33 mouse cellular contexts compared by ENCODE assay signal in genomic region chr11:89269809-89270361, GRCm38 (mm10). TPM values are rescaled to one million over a fixed set of nuclear protein-coding genes. Genes with fewer than 3 reads are reported as not detected.
DNase-seq lines count a peak whose midpoint lies in the region; ATAC-seq and TF ChIP-seq lines count a peak whose summit lies in the region.
"Had no signal": no experiment of that assay in that cellular context is flagged by ENCODE, and none has a peak within 500 bp of the region (broad histone marks: within the 10 kb centered on the region; RNA-seq: fewer than 3 reads in every experiment).

No protein-coding gene starts in this region.

- ATAC-seq in forebrain, embryonic 13.5 days, result no peak
- ATAC-seq: intestine, postnatal 0 days; midbrain, embryonic 13.5 days; Patski had no signal

- TF ChIP-seq CTCF in left cerebral cortex, adult 2 months (IDR thresholded peaks at IDR 0.05), result no peak

- no peak overlapping the region for H3K9ac ChIP-seq in forebrain, embryonic 13.5 days
- H3K9ac ChIP-seq: embryonic facial prominence, embryonic 15.5 days; forebrain, embryonic 12.5 days; heart, embryonic 12.5 days; hindbrain, embryonic 13.5 days; limb, embryonic 15.5 days; liver, embryonic 14.5 days; midbrain, embryonic 13.5 days had no signal

- H3K4me2 ChIP-seq in forebrain, embryonic 13.5 days, result no peak overlapping the region
- H3K4me2 ChIP-seq: embryonic facial prominence, embryonic 15.5 days; forebrain, embryonic 12.5 days; heart, embryonic 12.5 days; hindbrain, embryonic 13.5 days; limb, embryonic 15.5 days; midbrain, embryonic 13.5 days had no signal

- no peaks in the 10 kb centered on the region for H3K9me3 ChIP-seq in forebrain, embryonic 13.5 days (replicated peaks)
- H3K9me3 ChIP-seq: embryonic facial prominence, embryonic 15.5 days; forebrain, embryonic 12.5 days; heart, embryonic 12.5 days; limb, embryonic 15.5 days had no signal

- intact Hi-C loops in left cerebral cortex, adult 2 months (cut with DNase I), result no loop called here

- H3K27ac ChIP-seq in left cerebral cortex, adult 2 months, result no peak overlapping the region
- no peak overlapping the region for H3K27ac ChIP-seq in forebrain, embryonic 13.5 days
- H3K27ac ChIP-seq: embryonic facial prominence, embryonic 15.5 days; forebrain, embryonic 12.5 days; heart, adult 2 months; hindbrain, embryonic 13.5 days; limb, embryonic 15.5 days; liver, embryonic 14.5 days; macrophage; midbrain, embryonic 13.5 days had no signal

- H3K27me3 ChIP-seq in forebrain, embryonic 13.5 days, result no peaks in the 10 kb centered on the region
- H3K27me3 ChIP-seq: embryonic facial prominence, embryonic 15.5 days; forebrain, embryonic 12.5 days; heart, embryonic 12.5 days; hindbrain, embryonic 13.5 days; limb, embryonic 15.5 days; midbrain, embryonic 13.5 days; Patski had no signal

- no peaks in the 10 kb centered on the region for H3K36me3 ChIP-seq in forebrain, embryonic 13.5 days (ENCODE audit: poor library complexity, severe bottlenecking)
- H3K36me3 ChIP-seq: embryonic facial prominence, embryonic 15.5 days; forebrain, embryonic 12.5 days; heart, embryonic 12.5 days; hindbrain, embryonic 13.5 days; limb, embryonic 15.5 days; midbrain, embryonic 13.5 days had no signal

- whole genome bisulfite sequencing in forebrain, embryonic 13.5 days, result 86% methylated on average over 13 of the region's 13 CpGs

- peak; percentile 6 for DNase-seq in left cerebral cortex, adult 11 months (ENCODE audit: low spot score)
- no peak for DNase-seq in left cerebral cortex, adult 2 months (ENCODE audit: extremely low spot score in 1 of 2, low spot score in 2 of 2)
- peak; percentile 2 for DNase-seq in right cerebral cortex, adult 18-20 months
- DNase-seq in right cerebral cortex, postnatal 14 days, result no peak
- peak; percentile 5 to 7 for DNase-seq in right cerebral cortex, adult 2 months (ENCODE audit: low spot score in 2 of 2)
- no peak for DNase-seq in adrenal gland, postnatal 4 days (ENCODE audit: low spot score in 2 of 2)
- DNase-seq: adrenal gland, postnatal 14 days; cerebellum, adult 8-10 months; cerebellum, postnatal 25 days; heart, adult 2 months; heart, postnatal 4 days; kidney, adult 9 months; kidney, postnatal 14 days; layer of hippocampus, adult 9-11 months; lung, adult 2 months; lung, postnatal 10 days; thymus, postnatal 4 days had no signal

- H3K4me3 ChIP-seq in left cerebral cortex, adult 2 months, result no peak overlapping the region
- no peak overlapping the region for H3K4me3 ChIP-seq in forebrain, embryonic 13.5 days
- H3K4me3 ChIP-seq: embryonic facial prominence, embryonic 15.5 days; forebrain, embryonic 12.5 days; heart, adult 2 months; heart, embryonic 12.5 days; hindbrain, embryonic 13.5 days; limb, embryonic 15.5 days; midbrain, embryonic 13.5 days had no signal

- 0 out of 2 replicates have a peak, but pooled peaks cover 5% of the 10 kb centered on the region for H3K4me1 ChIP-seq in forebrain, embryonic 13.5 days
- H3K4me1 ChIP-seq: forebrain, embryonic 12.5 days; hindbrain, embryonic 13.5 days; midbrain, embryonic 13.5 days had no signal

RNA-seq across cellular contexts. Expression of gene Nog, which starts 32.2 kb away (rescaled TPM):
- 10 to 100 TPM; 14.0 to 14.6 TPM for total RNA-seq in left cerebral cortex, adult 2 months (2021)
- polyA plus RNA-seq in forebrain, embryonic 13.5 days (2015; fragmentation: Nextera tagmentation; extraction: Ambion mirVana), result 2.6 and 3.3 TPM in 2 replicates
- under 1 TPM; 0.17 to 0.78 TPM for total RNA-seq in adrenal gland, postnatal 4 days (2021)
- total RNA-seq: megakaryocyte-erythroid progenitor cell, adult 5-6 weeks; MEL; monocyte, adult 5-6 weeks had no signal
- polyA plus RNA-seq: heart, postnatal 0 days; macrophage; testis, adult 2 months had no signal

Comparison
In these comparisons a context has a peak if more than half of its experiments do, and no peak if none do; other contexts are left out.
1. DNase-seq: peak in left cerebral cortex, adult 11 months (single experiment), right cerebral cortex, adult 18-20 months (single experiment) and right cerebral cortex, adult 2 months (2 of 2); none in left cerebral cortex, adult 2 months (0 of 2), right cerebral cortex, postnatal 14 days (single experiment) and adrenal gland, postnatal 4 days (0 of 2).
2. RNA of gene Nog, which starts 32.2 kb away (total RNA-seq): 14.0 to 14.6 TPM in left cerebral cortex, adult 2 months; 0.17 to 0.78 TPM in adrenal gland, postnatal 4 days; every median in the first group is over 4 times any median in the second.